Mouse (Mus musculus) brain, embryonic 18.5 days (tissue): ENCODE data around the gene Runx1.

Experiments
- DNase-seq: peaks from one replicate; pipeline ENCODE4 v3.0.0-alpha.2; 2012; ENCODE audit warnings: low read depth, low spot score

Runx1 gene

GRCm38 (mm10) chr16:92747062-92747461, 78.9 kb downstream of the Runx1 start:
- no peak for DNase-seq

GRCm38 (mm10) chr16:92745239-92745638, 80.7 kb downstream of the Runx1 start:
- DNase-seq, result no peak

GRCm38 (mm10) chr16:92744172-92744777, 81.7 kb downstream of the Runx1 start:
- no peak for DNase-seq

GRCm38 (mm10) chr16:92743755-92744154, 82.2 kb downstream of the Runx1 start:
- DNase-seq, result no peak

- no peak for DNase-seq
Observed at GRCm38 (mm10) chr16:92741342-92741741, 84.6 kb downstream of the Runx1 start.

- no peak for DNase-seq
Observed at GRCm38 (mm10) chr16:92740541-92740940, 85.4 kb downstream of the Runx1 start.

GRCm38 (mm10) chr16:92739997-92740396, 86.0 kb downstream of the Runx1 start:
- no peak for DNase-seq

- DNase-seq, result no peak
Observed at GRCm38 (mm10) chr16:92739071-92739793, 86.7 kb downstream of the Runx1 start.

- DNase-seq, result no peak
Observed at GRCm38 (mm10) chr16:92738476-92739010, 87.4 kb downstream of the Runx1 start.

GRCm38 (mm10) chr16:92726870-92727269, 99.1 kb downstream of the Runx1 start:
- DNase-seq, result no peak

- DNase-seq, result no peak
Observed at GRCm38 (mm10) chr16:92724526-92724925, 101.4 kb downstream of the Runx1 start.

- no peak for DNase-seq
Observed at GRCm38 (mm10) chr16:92720678-92721077, 105.3 kb downstream of the Runx1 start.

GRCm38 (mm10) chr16:92719725-92720124, 106.2 kb downstream of the Runx1 start:
- DNase-seq, result no peak

- DNase-seq, result no peak
Observed at GRCm38 (mm10) chr16:92715599-92716483, 110.1 kb downstream of the Runx1 start.

GRCm38 (mm10) chr16:92710161-92710560, 115.8 kb downstream of the Runx1 start:
- DNase-seq, result no peak

- DNase-seq, result no peak
Observed at GRCm38 (mm10) chr16:92708718-92709117, 117.2 kb downstream of the Runx1 start.

GRCm38 (mm10) chr16:92707712-92708111, 118.2 kb downstream of the Runx1 start:
- no peak for DNase-seq

GRCm38 (mm10) chr16:92707146-92707545, 118.8 kb downstream of the Runx1 start:
- DNase-seq, result no peak

- DNase-seq, result no peak
Observed at GRCm38 (mm10) chr16:92705564-92706458, 120.1 kb downstream of the Runx1 start.

- no peak for DNase-seq
Observed at GRCm38 (mm10) chr16:92703850-92704249, 122.1 kb downstream of the Runx1 start.
